Mouse (Mus musculus): Measurements from ENCODE around the gene Aff3. TPM values are rescaled to one million over a fixed set of nuclear protein-coding genes. Genes with fewer than 3 reads are reported as not detected.

Aff3 gene
- polyA plus RNA-seq, 1 experiment from 2014 or later = 6.9 TPM

DNA sequence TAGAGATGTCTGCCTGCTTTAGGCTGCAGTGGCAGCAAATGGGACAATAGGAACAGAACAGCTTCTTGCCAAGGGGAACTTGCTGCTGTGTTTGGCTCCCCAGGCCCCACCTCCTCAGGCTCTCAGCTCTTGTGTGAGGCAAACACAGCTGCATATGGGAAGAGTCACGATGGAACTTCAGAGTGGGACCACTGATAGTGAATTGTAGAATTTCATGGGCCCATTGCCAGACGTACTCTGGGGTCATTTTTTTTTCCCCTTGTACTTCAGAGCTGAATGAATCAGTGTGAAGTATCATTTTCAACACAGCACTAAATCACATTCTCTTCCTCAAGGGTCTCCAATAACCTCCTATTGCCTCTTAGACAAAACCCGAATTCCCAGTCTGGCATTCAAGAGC lies 451.4 kb downstream of the Aff3 start:
- no peak for DNase-seq (ENCODE audit: low spot score)
- no peaks in the 10 kb centered on the region for H3K9me3 ChIP-seq
- peaks cover 13% of the 10 kb centered on the region for H3K36me3 ChIP-seq
- H3K27me3 ChIP-seq (ENCODE audit: insufficient read depth, poor library complexity, severe bottlenecking) = peaks cover 11% of the 10 kb centered on the region; the same call in 1 of the 2 replicates
- H3K4me3 ChIP-seq = no peak overlapping the region
- 60% methylated on average over 3 of the region's 3 CpGs for WGBS
- no peak overlapping the region for H3K27ac ChIP-seq
- H3K4me1 ChIP-seq = peaks cover 20% of the 10 kb centered on the region

GRCm38 (mm10) chr1:38212386-38212785 lies 452.4 kb downstream of the Aff3 start:
- no peak for DNase-seq (ENCODE audit: low spot score)
- Histone ChIP-seq H3K4me1 (peaks cover 15% of the 10 kb centered on the region), H3K9me3 (no peaks in the 10 kb centered on the region), H3K27me3 (ENCODE audit: insufficient read depth, poor library complexity, severe bottlenecking) (peaks cover 11% of the 10 kb centered on the region; the same call in 1 of the 2 replicates), H3K4me3 (no peak overlapping the region), H3K27ac (no peak overlapping the region), H3K36me3 (peaks cover 13% of the 10 kb centered on the region)
- 43% methylated on average over 5 of the region's 5 CpGs for WGBS

GRCm38 (mm10) chr1:38202475-38203183 lies 462.1 kb downstream of the Aff3 start:
- WGBS = 72% methylated on average over 10 of the region's 10 CpGs
- Histone ChIP-seq H3K4me3 (no peak overlapping the region), H3K36me3 (no peaks in the 10 kb centered on the region), H3K4me1 (peaks cover 20% of the 10 kb centered on the region), H3K27ac (no peak overlapping the region), H3K27me3 (ENCODE audit: insufficient read depth, poor library complexity, severe bottlenecking) (no peaks in the 10 kb centered on the region), H3K9me3 (no peaks in the 10 kb centered on the region)
- no peak for DNase-seq (ENCODE audit: low spot score)

- no peaks in the 10 kb centered on the region for H3K9me3 ChIP-seq
- WGBS = 86% methylated on average over 3 of the region's 3 CpGs
- no peak overlapping the region for H3K27ac ChIP-seq
- H3K4me3 ChIP-seq = no peak overlapping the region
- no peaks in the 10 kb centered on the region for H3K27me3 ChIP-seq (ENCODE audit: insufficient read depth, poor library complexity, severe bottlenecking)
- DNase-seq (ENCODE audit: low spot score) = no peak
- H3K36me3 ChIP-seq = 0 out of 2 replicates have a peak, but pooled peaks cover 3% of the 10 kb centered on the region
- H3K4me1 ChIP-seq = peaks cover 20% of the 10 kb centered on the region
These were observed 463.0 kb downstream of the Aff3 start for GRCm38 (mm10) chr1:38201796-38202195.

DNA sequence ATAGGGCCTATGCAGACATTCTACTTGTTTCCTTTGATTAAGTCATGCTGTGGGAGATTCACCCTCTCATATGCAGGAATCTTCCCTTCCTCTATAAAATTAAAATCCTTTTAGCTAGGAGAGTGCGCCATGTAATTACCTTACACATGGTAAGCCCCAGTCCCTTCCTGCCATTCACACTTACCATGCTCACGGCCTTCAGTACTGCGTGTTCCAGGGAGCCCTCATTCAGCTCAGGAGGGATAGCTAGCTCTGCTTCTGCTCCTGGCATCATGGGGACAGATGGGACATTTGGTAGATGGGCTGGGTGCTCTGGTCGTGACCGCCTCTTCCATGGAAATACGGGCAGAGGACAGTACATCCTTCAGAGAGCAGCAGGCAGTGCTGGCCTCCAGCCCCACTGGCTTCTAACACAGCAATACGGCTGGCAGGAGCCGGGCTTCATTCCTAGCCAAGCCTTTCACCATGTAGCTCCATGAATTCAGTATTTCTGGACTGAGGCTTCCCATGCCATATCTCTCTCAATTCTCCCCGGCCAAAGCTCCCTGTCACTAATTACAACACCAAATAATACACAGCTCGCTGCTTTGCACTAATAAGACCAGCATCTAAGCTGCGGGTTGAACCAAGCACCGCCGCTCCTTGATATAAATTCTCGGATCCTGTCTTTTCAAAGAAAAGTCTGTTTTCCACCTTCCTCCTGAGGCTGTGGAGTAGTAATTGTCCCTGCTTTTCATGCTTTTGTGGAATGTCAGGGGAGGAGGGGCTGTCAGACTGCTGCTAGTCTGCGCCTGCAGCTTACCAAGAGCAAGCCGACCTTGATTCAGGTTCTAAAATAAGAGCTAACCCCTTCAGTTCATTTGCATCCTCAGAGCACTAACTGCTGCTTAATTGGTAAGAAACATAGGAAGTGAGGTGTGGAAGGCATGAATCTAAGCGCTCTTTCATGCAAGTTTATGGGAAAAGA lies 464.8 kb downstream of the Aff3 start:
- Histone ChIP-seq H3K4me3 (no peak overlapping the region), H3K4me1 (peaks cover 20% of the 10 kb centered on the region), H3K9me3 (no peaks in the 10 kb centered on the region), H3K27ac (peak overlapping the region; percentile 72), H3K36me3 (0 out of 2 replicates have a peak, but pooled peaks cover 3% of the 10 kb centered on the region), H3K27me3 (ENCODE audit: insufficient read depth, poor library complexity, severe bottlenecking) (no peaks in the 10 kb centered on the region)
- WGBS = 65% methylated on average over 17 of the region's 17 CpGs
- DNase-seq (ENCODE audit: low spot score) = no peak

DNA sequence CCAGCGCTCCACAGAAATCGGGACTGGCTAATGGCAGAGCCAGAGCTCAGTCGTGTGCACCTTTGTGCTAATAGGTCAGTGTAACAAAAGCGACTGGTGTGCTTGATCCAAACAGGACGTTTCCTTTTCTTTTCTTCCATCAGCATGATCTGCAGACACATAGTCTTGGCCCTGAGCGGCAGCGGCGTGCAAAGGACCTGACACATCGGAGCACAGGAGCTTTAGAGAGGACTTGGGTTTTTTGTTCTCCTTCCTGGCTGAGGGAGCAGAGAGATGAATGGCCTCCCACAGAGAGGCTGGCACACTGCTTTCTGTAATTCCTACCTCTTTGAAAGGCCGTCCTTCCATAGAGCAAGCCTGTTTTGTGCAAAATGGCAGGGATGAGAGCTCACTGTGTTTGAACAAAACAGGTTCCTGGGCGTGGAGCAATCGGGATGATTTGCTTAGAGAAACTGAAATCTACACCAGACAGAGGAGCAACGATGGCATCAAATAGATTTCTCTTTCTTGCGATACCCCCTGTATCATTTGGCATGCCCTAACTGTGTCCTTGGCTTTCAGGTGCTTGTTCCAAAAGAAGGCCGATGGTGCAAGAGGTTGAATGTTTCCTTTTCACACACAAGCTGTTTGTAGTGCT lies 466.2 kb downstream of the Aff3 start:
- no peak for DNase-seq (ENCODE audit: low spot score)
- Histone ChIP-seq H3K9me3 (no peaks in the 10 kb centered on the region), H3K27ac (no peak overlapping the region), H3K36me3 (0 out of 2 replicates have a peak, but pooled peaks cover 3% of the 10 kb centered on the region), H3K4me3 (no peak overlapping the region), H3K27me3 (ENCODE audit: insufficient read depth, poor library complexity, severe bottlenecking) (no peaks in the 10 kb centered on the region), H3K4me1 (peaks cover 20% of the 10 kb centered on the region)
- WGBS = 84% methylated on average over 15 of the region's 15 CpGs

DNA sequence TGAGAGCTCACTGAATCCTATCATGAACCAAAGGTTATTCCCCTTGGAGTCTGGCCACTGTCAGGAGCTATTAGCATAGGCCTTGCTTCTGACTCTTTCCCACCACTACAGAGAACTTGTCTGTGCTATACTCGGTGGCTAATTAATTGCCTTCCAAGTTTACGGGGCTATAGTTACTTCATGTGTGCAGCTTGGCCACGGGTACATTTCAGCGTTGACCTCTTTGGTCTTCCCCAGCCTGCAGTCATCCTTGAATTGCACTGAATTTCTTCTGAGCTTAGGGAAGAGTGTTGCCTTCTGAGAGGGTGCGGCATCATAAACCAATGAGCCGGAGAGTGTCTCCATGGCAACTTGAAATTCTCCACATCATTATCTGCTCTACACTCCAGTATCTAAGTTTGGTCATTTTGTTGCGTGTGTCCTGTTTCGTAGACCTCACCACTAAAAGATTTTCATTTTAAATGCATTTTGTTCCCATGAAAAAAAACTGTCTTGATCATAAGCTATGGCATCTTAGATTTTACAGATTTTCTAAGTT lies 467.5 kb downstream of the Aff3 start:
- WGBS = 85% methylated on average over 8 of the region's 8 CpGs
- no peak overlapping the region for H3K4me3 ChIP-seq
- no peak for DNase-seq (ENCODE audit: low spot score)
- H3K27me3 ChIP-seq (ENCODE audit: insufficient read depth, poor library complexity, severe bottlenecking) = no peaks in the 10 kb centered on the region
- no peaks in the 10 kb centered on the region for H3K9me3 ChIP-seq
- peaks cover 20% of the 10 kb centered on the region for H3K4me1 ChIP-seq
- no peak overlapping the region for H3K27ac ChIP-seq
- 0 out of 2 replicates have a peak, but pooled peaks cover 3% of the 10 kb centered on the region for H3K36me3 ChIP-seq

DNA sequence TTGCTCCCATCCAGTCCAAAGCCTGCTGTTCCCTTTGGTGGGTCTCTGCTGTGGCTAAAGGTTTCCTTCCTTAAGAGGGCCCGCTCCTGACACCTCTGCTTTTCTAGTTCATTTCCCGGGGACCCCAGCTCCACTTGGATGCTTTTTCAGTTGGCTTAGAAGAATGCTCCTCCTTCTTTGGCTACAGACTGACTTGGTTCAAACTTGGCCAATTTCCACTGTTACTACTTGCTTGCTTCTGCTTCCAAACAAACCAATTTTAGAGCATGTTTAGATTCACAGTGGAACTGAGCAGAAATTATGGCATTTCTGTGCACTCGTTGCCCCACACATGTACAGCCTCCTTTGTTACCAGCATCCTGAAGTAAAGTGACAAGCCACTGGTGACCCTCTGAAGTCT lies 469.0 kb downstream of the Aff3 start:
- H3K4me1 ChIP-seq = peaks cover 13% of the 10 kb centered on the region
- peaks cover 6% of the 10 kb centered on the region; the same call in 1 of the 2 replicates for H3K36me3 ChIP-seq
- H3K9me3 ChIP-seq = no peaks in the 10 kb centered on the region
- no peak for DNase-seq (ENCODE audit: low spot score)
- no peaks in the 10 kb centered on the region for H3K27me3 ChIP-seq (ENCODE audit: insufficient read depth, poor library complexity, severe bottlenecking)
- H3K27ac ChIP-seq = no peak overlapping the region
- 90% methylated on average over 3 of the region's 3 CpGs for WGBS
- H3K4me3 ChIP-seq = no peak overlapping the region

DNA sequence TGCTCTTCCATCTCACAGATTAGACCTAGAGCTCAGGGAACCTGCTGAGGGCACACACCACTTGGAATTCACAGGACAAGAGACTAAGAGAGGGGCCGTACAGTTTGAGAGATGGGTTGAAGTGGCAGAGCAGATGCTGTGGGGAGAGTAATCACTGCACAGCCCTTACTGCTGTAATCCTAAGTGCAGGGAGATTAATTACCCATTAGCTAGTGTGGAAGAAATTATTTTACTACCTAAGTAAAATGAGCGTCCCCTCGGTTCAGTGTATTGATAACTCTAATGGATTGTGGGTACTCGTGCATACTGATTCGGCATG lies 478.6 kb downstream of the Aff3 start:
- H3K27ac ChIP-seq = no peak overlapping the region
- H3K27me3 ChIP-seq (ENCODE audit: insufficient read depth, poor library complexity, severe bottlenecking) = no peaks in the 10 kb centered on the region
- peaks cover 9% of the 10 kb centered on the region for H3K36me3 ChIP-seq
- no peaks in the 10 kb centered on the region for H3K9me3 ChIP-seq
- DNase-seq (ENCODE audit: low spot score) = no peak
- H3K4me1 ChIP-seq = no peaks in the 10 kb centered on the region
- WGBS = 89% methylated on average over 5 of the region's 5 CpGs
- H3K4me3 ChIP-seq = no peak overlapping the region

DNA sequence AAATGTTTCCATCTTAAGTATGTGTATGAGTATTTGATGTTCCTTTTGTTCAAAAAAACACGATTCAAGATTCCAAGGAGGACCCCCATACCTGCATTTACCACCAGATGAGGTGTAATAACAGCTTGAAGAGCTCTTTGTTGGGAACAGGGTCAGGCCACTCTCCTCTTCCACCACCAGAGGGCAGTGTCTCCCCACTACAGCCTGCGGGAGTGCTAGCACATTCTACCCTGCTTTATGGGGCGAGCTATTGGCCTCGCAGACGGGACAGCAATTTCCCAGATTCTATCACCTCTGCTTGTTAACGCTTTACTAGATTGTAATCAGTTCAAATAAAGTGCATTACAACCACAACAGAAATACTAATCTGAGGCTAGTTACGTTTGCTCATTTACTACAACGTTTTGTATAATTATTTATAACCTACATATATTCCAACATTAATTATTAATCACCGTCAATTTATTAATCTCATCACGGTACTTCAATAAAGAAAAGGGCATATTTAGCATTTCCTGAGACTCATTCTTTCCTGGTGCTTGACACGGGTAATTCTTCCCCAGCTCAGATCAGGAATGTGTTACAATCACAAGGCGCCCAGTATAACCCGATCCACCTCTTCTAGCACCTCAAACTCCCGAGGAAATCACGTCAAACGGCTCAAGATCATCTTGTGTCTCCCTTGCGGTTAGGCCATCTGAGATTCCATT lies 479.1 kb downstream of the Aff3 start:
- H3K27ac ChIP-seq = no peak overlapping the region
- H3K36me3 ChIP-seq = peaks cover 9% of the 10 kb centered on the region
- H3K27me3 ChIP-seq (ENCODE audit: insufficient read depth, poor library complexity, severe bottlenecking) = no peaks in the 10 kb centered on the region
- peak; percentile 86 for DNase-seq (ENCODE audit: low spot score)
- no peaks in the 10 kb centered on the region for H3K9me3 ChIP-seq
- H3K4me1 ChIP-seq = no peaks in the 10 kb centered on the region
- 49% methylated on average over 17 of the region's 17 CpGs for WGBS
- H3K4me3 ChIP-seq = no peak overlapping the region

- H3K9me3 ChIP-seq = no peaks in the 10 kb centered on the region
- WGBS = 77% methylated on average over 15 of the region's 15 CpGs
- no peaks in the 10 kb centered on the region for H3K4me1 ChIP-seq
- peaks cover 24% of the 10 kb centered on the region for H3K36me3 ChIP-seq
- H3K27ac ChIP-seq = no peak overlapping the region
- H3K4me3 ChIP-seq = no peak overlapping the region
- no peaks in the 10 kb centered on the region for H3K27me3 ChIP-seq (ENCODE audit: insufficient read depth, poor library complexity, severe bottlenecking)
- no peak for DNase-seq (ENCODE audit: low spot score)
These were observed 483.7 kb downstream of the Aff3 start for GRCm38 (mm10) chr1:38181020-38181550.

GRCm38 (mm10) chr1:38178929-38179328 lies 485.8 kb downstream of the Aff3 start:
- H3K4me1 ChIP-seq = no peaks in the 10 kb centered on the region
- no peaks in the 10 kb centered on the region for H3K27me3 ChIP-seq (ENCODE audit: insufficient read depth, poor library complexity, severe bottlenecking)
- H3K36me3 ChIP-seq = peaks cover 24% of the 10 kb centered on the region
- H3K4me3 ChIP-seq = no peak overlapping the region
- DNase-seq (ENCODE audit: low spot score) = no peak
- no peaks in the 10 kb centered on the region for H3K9me3 ChIP-seq
- 90% methylated on average over 8 of the region's 8 CpGs for WGBS
- H3K27ac ChIP-seq = no peak overlapping the region

Data from heart, embryonic 10.5 days (tissue).